Mouse (Mus musculus): ENCODE measurements at regions not wholly inside any gene's neighbourhood (a gene's known extent, or its start where the extent isn't known, plus 50 kb on each side); places are given as distances from the start of the nearest gene placed in this dataset.
A peak's percentile ranks its signal among the peaks of the same experiment; 100 is the strongest.

DNA sequence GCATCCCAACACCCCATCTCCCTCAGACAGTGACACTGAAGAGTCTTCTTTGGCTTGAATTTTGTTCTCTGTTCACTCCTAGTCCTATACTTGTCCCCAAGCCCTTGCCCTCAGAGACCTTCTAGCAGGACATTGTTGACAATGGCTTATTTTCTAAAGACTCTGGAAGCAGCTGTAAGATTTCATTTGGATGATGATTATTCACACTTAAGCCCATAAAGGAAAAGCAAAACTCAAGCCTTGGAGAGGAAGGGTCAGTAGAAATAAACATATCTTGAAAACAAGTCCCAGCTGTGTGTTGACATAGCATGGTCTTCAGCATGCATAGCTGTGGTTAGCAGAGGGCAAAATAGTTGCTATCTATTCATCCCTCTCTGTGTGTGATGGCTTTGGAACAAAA, 59.9 kb upstream of the Cdh11 start:
- DNase-seq (ENCODE audit: low spot score) = no peak

DNA sequence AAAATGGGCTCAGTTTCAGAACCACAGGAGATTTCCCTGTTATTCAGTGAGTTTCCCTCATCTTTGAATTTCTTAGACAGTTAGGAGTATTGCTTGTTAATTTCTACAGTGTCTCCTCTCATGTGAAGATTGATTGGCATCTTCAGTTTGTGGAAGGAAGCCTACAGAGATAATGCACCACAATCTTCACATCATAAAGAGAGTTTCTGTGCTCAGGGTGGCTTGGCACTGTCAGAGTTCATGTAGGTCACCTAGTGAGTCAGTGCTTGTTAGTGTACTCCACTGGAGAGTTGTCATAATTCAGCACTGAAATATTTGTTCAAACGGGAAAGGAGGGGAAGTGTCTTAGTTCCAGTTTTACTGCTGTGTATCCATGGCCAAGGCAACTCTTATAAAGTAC, 74.6 kb upstream of the Cdh11 start:
- no peak for DNase-seq (ENCODE audit: low spot score)

DNA sequence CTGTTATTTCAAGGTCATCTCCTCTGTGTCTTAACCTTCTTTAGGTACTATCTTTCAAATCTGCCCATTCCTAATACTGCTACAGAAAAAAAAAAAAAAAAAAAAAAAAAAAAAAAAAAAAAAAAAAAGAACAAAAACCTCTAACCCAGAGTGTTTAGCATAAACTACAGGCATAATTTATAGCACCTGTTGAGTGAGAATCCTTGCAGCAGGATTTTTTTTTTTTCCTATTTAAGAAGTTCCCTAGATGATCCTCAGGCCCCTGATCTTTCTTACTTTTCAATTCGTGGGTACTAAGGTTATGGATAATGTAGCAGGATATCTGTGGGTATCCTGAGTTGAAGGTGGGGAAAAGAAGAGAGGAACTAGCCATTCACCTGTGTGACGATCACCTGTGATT, 114.1 kb upstream of the Cdh11 start:
- no peak for DNase-seq (ENCODE audit: low spot score)

DNA sequence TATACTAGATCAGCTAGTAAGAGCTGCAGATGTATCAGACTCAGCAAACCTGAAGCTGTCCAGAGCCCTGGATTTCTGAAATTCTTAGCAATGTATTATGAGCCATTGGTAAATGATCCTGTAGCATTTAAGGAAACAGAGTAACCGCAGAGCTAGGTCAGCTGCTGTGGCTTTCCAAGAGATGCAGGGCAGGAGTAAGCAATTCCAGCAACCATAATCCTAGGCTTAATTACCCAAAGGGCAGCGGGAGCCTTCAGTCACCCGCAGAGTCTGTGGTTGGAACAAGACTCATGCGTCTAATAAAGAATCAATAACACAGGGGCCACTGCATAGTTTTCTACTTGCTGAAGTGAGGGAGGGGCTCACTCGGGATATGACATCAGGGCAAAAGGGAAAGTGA, 115.2 kb upstream of the Cdh11 start:
- peak; percentile 49 for DNase-seq (ENCODE audit: low spot score)

DNA sequence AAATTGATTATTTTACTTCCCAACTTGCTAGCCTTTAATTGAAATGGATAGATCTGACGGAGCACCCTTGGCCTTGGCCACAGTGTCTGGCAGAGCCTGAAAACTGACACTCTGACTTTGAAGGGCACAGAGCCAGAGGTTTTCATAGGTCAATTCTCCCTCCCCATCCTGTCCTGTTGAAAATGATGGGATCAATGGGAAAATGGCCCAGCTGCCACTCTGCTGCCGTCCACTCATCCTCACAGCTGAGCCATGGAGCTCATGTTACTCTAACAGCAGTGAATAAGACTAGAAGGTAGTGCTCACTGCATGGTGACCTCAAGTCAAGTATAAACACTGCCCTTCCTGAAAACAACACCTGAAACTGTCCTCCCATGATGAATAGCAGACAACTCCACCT, 122.0 kb upstream of the Cdh11 start:
- no peak for DNase-seq (ENCODE audit: low spot score)

DNA sequence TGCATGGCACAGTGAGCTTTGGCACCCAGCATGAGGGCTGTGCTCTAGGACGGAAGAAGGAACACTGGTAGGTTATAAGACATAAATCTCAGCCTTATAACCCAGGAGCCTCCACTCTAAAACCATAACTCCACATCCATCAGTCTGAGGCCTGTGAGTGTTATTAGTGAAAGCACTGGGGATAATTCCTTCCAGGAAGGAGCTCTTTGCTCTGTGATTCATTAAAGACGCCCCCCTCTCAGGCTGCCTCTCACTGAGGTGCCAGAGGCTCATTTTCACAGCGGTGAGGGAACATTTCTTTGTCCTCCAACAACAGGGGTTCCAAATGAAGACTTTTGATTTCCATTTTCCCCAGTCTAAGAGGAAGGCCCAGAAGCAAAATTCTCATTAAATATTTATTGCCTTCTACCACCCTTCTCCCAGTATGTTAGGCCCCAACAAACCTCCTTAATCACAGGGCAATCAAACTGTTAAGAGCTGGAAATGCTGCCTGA, 145.9 kb upstream of the Cdh11 start:
- DNase-seq (ENCODE audit: low spot score) = no peak

DNA sequence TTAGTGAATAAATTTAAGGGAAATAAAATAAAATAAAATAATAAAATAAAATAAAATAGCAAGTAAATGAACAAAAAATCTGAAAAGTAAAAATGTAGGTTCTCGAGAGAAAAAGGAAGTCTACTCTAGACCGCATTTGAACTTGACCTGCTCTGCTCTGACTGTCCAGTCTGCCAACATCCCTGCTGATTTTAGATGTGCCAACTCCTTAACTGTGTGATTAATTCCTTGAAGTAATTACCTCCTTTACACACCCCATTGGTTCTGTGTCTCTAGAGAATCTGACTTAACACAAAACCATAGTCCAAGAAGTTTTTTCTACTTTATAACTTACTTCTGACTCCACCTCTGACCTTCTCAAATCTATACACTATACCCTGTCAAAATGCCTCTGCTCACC, 153.3 kb upstream of the Cdh11 start:
- DNase-seq (ENCODE audit: low spot score) = no peak

DNA sequence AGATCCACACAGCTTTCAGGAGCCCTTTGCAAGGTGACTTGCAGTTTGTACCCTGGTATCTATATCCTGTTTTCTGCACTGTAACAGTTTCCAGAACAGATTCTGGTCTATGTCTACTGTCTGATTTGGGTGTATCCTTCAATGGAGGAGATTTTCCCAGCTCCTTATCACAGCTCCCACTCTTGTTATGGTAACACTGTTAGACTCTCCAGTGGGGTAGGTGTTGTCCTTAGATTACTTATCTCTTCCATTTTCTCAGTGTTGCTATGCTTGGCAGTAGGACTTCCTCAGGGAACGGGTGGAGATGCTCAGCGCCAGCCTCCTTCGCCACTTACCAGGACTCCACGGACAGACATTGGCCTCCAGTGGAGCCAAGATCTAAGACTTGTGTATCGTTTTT, 160.1 kb upstream of the Cdh11 start:
- no peak for DNase-seq (ENCODE audit: low spot score)

DNA sequence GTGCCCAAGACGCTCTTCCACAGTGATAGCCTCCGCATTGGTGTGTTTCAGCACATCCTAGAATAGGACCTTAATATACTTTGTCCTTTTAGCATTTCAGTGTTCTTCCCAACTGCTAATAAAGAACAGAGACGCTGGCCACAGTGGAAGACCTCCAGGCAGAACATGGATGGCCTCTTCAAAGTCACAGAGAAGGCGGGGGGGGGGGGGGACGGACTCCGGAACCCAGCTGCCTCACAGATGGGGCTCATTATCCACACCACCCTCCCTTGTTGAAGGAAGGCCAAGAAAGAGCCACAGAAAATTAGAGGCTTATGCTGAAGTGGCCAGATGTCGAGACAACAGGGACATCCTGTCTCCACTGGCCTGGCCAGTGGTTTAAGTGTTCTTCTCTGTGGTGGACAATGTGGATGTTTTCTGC, 192.7 kb upstream of the Cdh11 start:
- DNase-seq (ENCODE audit: low spot score) = peak; percentile 20

DNA sequence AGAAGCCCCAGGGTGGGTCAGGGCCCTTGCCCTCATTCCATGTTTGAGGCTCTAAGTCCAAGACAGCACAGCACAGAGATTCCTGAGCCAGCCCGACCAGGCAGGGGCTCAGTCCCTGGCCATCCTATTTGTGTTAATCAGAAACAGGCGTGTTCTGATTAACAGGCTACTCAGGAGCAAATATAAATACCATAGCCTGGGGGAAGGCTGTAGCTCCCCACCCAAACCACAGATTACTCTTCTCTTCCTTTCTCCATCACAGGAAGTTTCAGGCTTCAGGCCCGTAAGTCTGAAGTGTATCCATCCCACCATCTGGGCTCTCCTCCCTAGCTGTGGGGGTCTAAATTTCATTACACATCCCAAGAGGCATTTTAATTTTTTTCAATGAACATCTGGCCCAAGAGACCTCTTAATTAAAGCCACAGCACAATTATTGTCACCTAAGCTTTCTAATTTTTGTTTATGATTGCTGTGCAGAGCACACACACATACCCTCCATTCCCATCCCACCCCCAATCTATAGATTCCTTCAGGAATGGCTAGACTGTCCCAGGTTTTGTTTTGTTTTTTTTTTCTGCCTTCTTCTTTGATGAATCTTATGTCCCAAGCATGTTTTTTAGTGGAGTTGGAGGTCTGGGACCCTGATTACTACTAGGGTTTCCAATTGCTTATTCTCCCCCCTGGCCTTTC, 197.9 kb upstream of the Cdh11 start:
- no peak for DNase-seq (ENCODE audit: low spot score)

DNA sequence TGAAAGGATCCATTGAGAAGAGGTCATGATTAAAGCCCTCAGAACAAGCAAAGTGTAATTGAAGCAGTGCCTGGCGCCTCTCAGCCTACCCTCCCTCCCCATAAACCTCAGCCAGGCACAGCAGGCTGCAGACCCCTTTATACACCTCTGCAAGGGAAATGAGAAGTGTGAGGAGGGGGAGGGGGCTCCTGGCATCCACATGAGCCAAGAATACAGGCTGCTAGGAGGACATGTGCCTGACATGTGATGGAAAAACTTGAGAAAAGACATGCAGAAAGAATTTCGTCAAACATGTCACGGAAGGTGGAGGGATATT, 198.4 kb upstream of the Cdh11 start:
- no peak for DNase-seq (ENCODE audit: low spot score)

DNA sequence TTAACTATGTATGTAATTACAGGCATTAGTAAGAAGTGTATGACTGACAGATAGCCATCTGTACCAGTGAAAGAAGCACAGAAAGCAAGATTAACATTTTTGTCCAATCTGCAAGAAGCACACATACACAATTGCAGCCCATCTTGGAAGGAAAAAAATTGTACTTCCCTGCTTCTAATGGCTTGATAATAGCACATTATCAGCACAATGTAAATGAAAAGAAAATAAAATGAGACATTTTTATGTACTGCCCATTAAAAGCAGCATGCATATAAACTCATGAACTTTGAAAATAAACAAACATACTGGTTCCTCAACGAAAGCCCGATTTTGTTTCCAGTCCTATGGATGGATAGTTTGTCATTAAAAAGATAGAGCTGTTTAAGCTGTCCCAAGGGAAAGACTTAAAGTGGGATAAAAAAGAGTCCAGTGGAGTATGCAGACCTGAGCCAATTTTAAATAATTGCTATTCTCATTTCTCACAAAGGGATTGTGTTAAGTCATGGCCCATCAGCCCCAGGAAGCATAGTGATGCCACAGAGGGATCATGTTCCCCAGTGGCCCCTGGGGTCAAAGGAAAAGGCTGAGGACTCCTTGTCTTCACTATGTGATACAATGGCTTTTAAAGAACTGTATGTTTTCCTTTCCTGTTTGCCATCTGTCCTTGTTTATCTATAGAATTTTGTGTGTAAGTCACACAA, 222.0 kb upstream of the Cdh11 start:
- DNase-seq (ENCODE audit: low spot score) = no peak

DNA sequence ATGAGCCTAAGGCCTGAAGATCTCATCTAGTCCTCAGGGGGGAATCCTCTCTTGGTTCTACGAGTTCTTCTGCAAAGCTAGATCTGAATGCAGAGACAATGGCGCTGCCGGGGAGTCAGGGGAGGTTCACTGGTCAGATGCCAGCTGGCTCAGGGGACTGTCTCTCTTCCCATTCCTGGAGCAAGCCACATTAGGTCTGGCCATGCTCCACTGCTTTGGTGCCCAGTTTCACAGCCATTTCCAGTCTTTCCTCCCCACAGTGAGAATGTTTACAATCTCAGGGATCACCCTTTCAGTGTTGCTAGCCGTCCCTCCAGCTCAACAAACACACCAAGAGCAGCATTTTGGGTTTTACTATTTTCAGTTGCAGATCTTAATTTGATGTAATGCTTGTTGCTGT, 233.7 kb upstream of the Cdh11 start:
- no peak for DNase-seq (ENCODE audit: low spot score)

DNA sequence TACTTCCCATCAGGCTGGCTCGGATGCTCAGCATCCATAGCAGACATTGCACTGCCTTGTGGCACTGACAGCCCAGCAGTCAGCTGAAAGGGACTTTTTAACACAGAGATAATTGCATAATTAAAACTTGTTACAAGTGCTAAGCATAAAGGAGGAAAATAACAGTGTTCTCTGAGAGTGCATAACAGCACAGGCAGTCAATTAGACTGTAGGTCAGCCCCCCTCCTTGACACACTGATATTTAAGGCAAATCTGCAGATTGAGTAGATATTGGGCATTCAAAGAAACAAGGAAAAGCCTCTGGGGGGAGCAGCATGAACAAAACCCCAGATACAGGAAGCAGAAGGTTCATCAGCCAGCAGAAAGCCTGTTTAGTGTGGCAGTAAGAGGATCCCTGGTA, 237.8 kb upstream of the Cdh11 start:
- DNase-seq (ENCODE audit: low spot score) = no peak

DNA sequence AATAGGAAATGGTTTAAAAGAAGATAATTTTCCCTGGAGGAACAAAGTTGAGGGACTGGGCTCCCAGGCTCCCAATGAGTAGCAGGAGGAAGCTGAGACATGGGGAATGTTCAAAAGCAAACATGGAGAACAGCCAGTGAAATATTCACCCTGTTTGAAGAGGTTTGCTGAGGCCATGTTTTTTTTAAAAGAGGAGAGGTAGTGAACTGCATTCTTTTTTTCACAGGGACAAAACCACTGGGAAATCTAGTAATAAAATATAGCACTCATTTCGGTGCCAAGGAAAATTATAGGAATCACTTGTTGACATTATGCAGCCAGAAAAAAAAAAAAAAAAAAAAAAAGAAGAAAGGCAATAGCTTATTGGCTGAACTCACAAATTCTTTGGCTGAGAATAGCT, 246.3 kb upstream of the Cdh11 start:
- no peak for DNase-seq (ENCODE audit: low spot score)

DNA sequence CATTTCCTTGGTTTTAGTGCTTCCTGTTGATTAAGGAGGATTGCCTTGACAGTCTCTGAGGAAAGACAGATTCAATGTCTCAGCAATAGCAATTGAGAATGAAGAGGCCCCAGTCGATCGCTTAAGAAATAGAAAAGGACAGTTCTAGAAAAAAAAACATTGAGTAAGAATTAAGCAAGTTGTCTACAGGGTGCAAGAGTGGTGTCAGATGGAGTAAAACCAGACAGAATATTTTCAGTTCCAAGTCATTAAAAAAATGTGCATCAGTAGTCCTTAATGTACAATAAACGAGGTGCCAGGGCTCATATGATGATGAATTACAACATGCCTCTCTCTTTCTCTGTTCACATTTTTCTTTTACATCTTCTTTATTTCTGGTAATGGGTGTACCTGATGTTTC, 248.5 kb upstream of the Cdh11 start:
- no peak for DNase-seq (ENCODE audit: low spot score)

DNA sequence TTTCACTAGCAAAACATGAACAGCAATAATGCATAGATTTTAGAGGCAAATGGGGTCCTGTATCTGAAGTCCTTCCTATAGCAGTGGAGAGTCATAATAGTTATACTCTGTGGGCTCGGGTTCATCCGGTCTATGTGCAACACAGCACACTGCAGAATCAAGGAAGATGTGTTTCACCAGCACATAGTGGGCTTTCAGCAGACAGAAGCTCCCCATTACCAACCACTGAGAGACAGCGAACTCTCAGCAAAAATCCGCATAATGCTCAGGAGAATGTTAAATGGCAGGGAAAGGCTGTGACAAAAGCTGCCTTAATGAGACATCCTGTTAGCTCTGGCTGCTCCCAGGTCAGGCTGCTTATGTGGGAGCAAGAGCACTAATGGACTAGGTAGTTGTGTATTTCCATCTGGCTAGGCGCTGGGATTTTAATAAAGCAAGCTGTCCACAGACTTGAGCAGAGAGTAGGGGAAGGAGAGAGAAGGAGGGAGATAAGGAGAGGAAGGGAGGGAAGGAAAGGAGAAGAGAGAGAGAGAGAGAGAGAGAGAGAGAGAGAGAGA, 286.7 kb upstream of the Cdh11 start:
- DNase-seq (ENCODE audit: low spot score) = peak; percentile 29

DNA sequence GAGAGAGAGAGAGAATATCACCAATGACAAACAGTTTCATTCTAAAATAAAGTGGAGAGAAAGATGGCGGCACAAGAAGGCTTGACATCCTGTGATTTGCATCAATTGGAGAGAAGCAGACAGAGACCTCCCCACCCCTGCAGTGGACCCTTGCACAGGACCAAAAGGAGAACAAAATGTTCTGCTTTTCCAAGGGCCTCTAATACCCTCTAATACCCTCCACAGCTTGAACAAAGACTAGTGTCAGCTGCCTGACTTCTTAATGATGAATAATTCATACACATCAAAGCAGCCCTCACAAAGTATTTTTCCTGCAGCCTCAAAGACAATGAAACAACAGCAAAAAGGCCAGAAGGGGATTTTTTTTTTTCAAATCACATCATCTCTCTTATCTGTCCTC, 287.2 kb upstream of the Cdh11 start:
- peak; percentile 29 for DNase-seq (ENCODE audit: low spot score)

DNA sequence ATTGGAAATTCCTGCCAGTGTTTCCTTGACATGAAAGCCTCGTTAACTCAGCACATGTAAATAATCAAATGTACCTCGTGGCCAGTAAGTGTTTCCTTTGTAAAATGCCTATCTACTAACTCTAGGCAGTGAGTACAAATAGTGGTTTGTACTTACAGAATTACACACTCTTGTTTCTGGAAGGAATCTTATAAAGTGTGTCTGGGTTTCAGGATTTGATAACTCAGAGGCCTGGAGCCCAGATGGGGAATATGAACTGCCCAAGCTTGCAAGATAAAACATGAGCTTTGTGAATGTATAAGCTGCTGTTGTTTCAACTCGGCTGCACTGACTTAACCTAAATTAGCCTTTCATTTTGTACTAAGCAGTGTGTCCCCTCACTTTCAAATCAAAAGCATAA, 293.1 kb upstream of the Cdh11 start:
- no peak for DNase-seq (ENCODE audit: low spot score)

DNA sequence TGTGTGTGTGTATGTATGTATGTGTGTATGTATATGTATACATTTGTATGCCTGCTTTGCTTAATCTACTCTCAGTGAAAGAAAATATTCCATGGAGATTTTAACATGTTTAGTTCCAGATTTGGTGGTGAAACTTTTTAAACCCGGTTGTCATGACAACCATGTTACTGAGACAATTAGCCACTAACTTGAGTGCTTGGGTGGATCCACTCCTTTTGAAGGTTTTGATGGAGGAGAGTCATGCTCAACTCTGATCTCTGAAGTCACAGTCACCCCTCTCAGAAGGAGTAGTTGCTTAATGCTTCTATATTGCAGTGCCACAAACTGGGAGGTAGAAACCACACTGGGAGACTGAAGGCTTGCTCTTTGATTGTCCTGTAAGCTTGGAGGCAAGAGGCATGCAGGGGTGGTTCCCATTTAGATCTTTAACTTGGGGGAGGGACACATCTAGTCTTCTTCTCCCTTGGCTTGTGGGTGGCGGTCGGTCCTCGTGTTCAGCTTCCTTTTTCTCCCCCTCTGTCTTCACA, 301.6 kb upstream of the Cdh11 start:
- DNase-seq (ENCODE audit: low spot score) = no peak

DNA sequence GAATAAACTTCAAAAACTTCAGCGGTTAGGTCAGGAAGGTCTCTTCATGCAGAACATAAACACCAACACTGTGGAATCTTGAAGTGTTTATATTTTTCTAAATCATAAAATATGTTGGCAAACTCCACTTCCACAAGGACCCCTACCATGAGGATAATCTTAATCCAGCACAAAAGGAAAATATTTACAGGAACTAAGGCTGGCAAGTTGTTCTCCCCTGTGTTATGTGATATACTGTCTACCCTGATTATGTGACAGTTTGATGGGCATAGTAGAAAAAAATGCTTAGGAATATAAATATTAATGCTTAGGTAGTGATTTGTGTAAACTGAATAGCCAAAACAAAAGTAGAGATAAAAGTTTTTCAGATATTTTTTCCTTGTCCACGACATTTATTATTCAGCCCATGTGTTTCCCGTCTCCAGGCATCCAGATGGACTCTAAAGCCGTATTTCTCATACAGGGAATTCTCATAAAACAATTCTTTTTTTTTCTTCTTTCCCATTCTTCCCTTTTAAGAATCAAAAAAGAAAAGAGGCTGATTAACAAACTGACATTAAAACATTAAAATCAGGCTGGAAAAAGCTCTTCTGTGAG, 311.2 kb upstream of the Cdh11 start:
- DNase-seq (ENCODE audit: low spot score) = no peak

DNA sequence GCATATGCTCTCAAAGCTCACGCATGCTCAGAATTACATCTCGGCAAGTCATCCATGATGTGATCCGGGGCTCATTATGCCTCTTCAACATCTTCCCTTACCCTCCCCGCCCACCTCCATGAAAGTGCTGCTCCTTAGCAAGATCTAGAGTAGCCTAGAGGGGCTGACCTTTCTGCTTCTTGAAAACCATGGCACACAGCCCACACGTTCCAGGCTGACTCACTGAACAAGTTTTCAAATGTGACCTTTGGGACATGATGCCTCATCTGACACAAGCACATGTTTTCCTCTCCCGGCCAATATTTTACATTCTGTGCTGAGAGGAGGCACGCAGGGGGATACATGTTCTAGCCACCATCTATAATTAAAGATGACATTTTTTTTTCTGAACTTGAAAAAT, 340.1 kb upstream of the Cdh11 start:
- peak; percentile 10 for DNase-seq (ENCODE audit: low spot score)

DNA sequence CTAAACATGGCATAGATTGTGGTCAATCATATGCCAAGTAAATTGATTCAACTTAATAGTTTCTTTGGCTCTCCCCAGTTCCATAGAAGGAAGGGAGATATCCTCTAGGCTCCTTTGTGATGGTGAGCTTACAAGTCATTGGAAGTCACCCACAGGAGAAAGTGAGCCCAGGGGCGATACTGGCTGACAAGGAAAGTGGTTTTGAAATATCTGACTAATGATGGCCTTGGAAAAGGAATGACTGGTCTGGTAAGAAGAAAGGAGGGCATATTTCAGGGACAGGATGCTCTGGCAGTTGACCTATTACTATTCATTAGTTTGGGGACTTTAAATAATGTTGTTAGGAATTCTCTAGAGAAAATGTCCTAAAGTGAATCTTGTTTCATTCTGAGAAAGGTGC, 352.7 kb upstream of the Cdh11 start:
- DNase-seq (ENCODE audit: low spot score) = no peak
